Mouse (Mus musculus) Patski (cell line): Measurements from ENCODE around the gene Rgmb. TPM values are rescaled to one million over a fixed set of nuclear protein-coding genes. Genes with fewer than 3 reads are reported as not detected.

Source experiments
- ATAC-seq: fragments of 100-300 bp; one replicate; pipeline ENCODE4 v1.8.0; 2021
- CTCF ChIA-PET: fragments of 350-600 bp; sonication (Branson Sonifier 250); formaldehyde crosslinking; loops from one replicate; lab custom pipeline; 2022; ENCODE audit warnings: inconsistent platforms; lab: Charles Lee
- POLR2A ChIA-PET: fragments of 350-600 bp; sonication (Branson Sonifier 250); formaldehyde crosslinking; loops from one replicate; lab custom pipeline; 2022; ENCODE audit warnings: antibody characterized with exemption, inconsistent platforms; lab: Charles Lee
- DNase-seq: peaks from one replicate; pipeline ENCODE4 v3.0.0-alpha.2; 2011; ENCODE audit warnings: low read depth, low spot score
- H3K27me3 ChIP-seq: fragments of 371-371 bp; one replicate; pipeline ENCODE4 v1.5.1; 2021
- CTCF ChIP-seq: fragments of 100-300 bp; IDR thresholded peaks from one replicate; pipeline ENCODE4 v1.5.1; 2021
- in situ Hi-C: fragments of 300-500 bp; cut with MboI; formaldehyde crosslinking; loops from 3 replicates; pipeline ENCODE4 v1.11.1; 2018; ENCODE audit warnings: low pct_unique_long_range_greater_than_20kb, mixed read lengths
- polyA plus RNA-seq: library from polyadenylated mRNA; unstranded; gene quantifications from one replicate; pipeline ENCODE4 v1.2.3, GENCODE M21; 2021

The Rgmb gene
- polyA plus RNA-seq, 1 experiment from 2014 or later: 14.1 TPM

GRCm38 (mm10) chr17:15761191-15761590, 69.6 kb downstream of the Rgmb start:
- ATAC-seq (no peak), DNase-seq (no peak)
- ChIA-PET CTCF (interaction anchor here (1.0 to 3.5 kb wide), 2 partner anchors 10 to 13 kb away, joined by 4 to 13 read pairs; no protein-coding TSS in a partner anchor), POLR2A (interaction anchor here (0.8 kb wide), 1 partner anchor 10 kb away, joined by 3 read pairs; no protein-coding TSS in a partner anchor)
- no peaks in the 10 kb centered on the region for H3K27me3 ChIP-seq
- in situ Hi-C loops: loop anchor here (25.0 kb wide), 1 partner anchor 1626 kb away; no protein-coding TSS in a partner anchor
- no peak for TF ChIP-seq CTCF

Other genes starting within 250 kb of the Rgmb start
- gene Chd1, start 126.1 kb downstream of the Rgmb start, polyA plus RNA-seq: 32.6 TPM